Mouse (Mus musculus) erythroblast, embryonic 14.5 days (primary cell): ENCODE data around the gene 1700003E16Rik. TPM values are rescaled to one million over a fixed set of nuclear protein-coding genes. Genes with fewer than 3 reads are reported as not detected.
A peak's percentile ranks its signal among the peaks of the same experiment; 100 is the strongest.

Source experiments
- H3K27me3 ChIP-seq: 2 replicates; pipeline ENCODE4 v1.6.1; 2012; ENCODE audit warnings: inconsistent platforms; ENCODE audit not compliant: control insufficient read depth
- H3K36me3 ChIP-seq: 2 replicates; pipeline ENCODE4 v1.6.1; 2012; ENCODE audit warnings: mild to moderate bottlenecking, inconsistent platforms; ENCODE audit not compliant: control insufficient read depth
- H3K4me1 ChIP-seq: 2 replicates; pipeline ENCODE4 v1.6.1; 2012; ENCODE audit warnings: inconsistent platforms; ENCODE audit not compliant: control insufficient read depth
- H3K4me3 ChIP-seq: replicated peaks from 2 replicates; pipeline ENCODE3; 2012; ENCODE audit warnings: moderate library complexity, mild to moderate bottlenecking, inconsistent platforms
- H3K9me3 ChIP-seq: 2 replicates; pipeline ENCODE4 v1.6.1; 2012; ENCODE audit warnings: low read length, inconsistent platforms, mixed read lengths; ENCODE audit not compliant: control insufficient read depth
- GATA1 ChIP-seq: IDR thresholded peaks from 2 replicates; pipeline ENCODE4 v1.6.1; 2012; ENCODE audit warnings: low read length, inconsistent platforms, mixed read lengths
- TAL1 ChIP-seq: IDR thresholded peaks from 3 replicates; pipeline ENCODE4 v1.6.1; 2012; ENCODE audit warnings: low read length, inconsistent platforms, mixed read lengths
- polyA plus RNA-seq: library from polyadenylated mRNA; stranded (reverse); fragments of >175 nt; gene quantifications from 2 replicates; pipeline ENCODE4 v1.2.3, GENCODE M21; 2012

Gene 1700003E16Rik
- polyA plus RNA-seq, 1 experiment: not detected

- H3K4me1 ChIP-seq: peaks cover 82% of the 10 kb centered on the region
Measured at GRCm38 (mm10) chr6:83117165-83117438, 39.1 kb upstream of the 1700003E16Rik start.

GRCm38 (mm10) chr6:83117616-83118015 is 38.6 kb upstream of the 1700003E16Rik start:
- Histone ChIP-seq H3K36me3 (peaks cover 50% of the 10 kb centered on the region), H3K4me3 (no peak overlapping the region), H3K4me1 (peaks cover 85% of the 10 kb centered on the region)

More at GRCm38 (mm10) chr6:83117165-83117438, 39.1 kb upstream of the 1700003E16Rik start:
- TF ChIP-seq TAL1 (no peak), GATA1 (no peak)
- Histone ChIP-seq H3K36me3 (peaks cover 51% of the 10 kb centered on the region), H3K9me3 (no peaks in the 10 kb centered on the region), H3K4me3 (no peak overlapping the region), H3K27me3 (no peaks in the 10 kb centered on the region)

GRCm38 (mm10) chr6:83118369-83118768 is 37.8 kb upstream of the 1700003E16Rik start:
- peaks cover 91% of the 10 kb centered on the region for H3K4me1 ChIP-seq
- no peaks in the 10 kb centered on the region for H3K27me3 ChIP-seq
- TF ChIP-seq TAL1 (no peak), GATA1 (no peak)
- H3K9me3 ChIP-seq: no peaks in the 10 kb centered on the region
- no peak overlapping the region for H3K4me3 ChIP-seq
- peaks cover 51% of the 10 kb centered on the region for H3K36me3 ChIP-seq

More at GRCm38 (mm10) chr6:83117616-83118015, 38.6 kb upstream of the 1700003E16Rik start:
- TF ChIP-seq GATA1: no peak
- TF ChIP-seq TAL1: no peak
- Histone ChIP-seq H3K27me3 (no peaks in the 10 kb centered on the region), H3K9me3 (no peaks in the 10 kb centered on the region)

- Histone ChIP-seq H3K4me1 (peaks cover 93% of the 10 kb centered on the region), H3K27me3 (no peaks in the 10 kb centered on the region), H3K9me3 (no peaks in the 10 kb centered on the region), H3K4me3 (peak overlapping the region; percentile 86), H3K36me3 (peaks cover 55% of the 10 kb centered on the region)
- TF ChIP-seq TAL1: no peak
- no peak for TF ChIP-seq GATA1
Measured at GRCm38 (mm10) chr6:83118825-83119733, 37.1 kb upstream of the 1700003E16Rik start.

GRCm38 (mm10) chr6:83119734-83120051 is 36.5 kb upstream of the 1700003E16Rik start:
- H3K4me1 ChIP-seq: peaks cover 93% of the 10 kb centered on the region

GRCm38 (mm10) chr6:83120930-83121862 is 35.0 kb upstream of the 1700003E16Rik start, which contains the start of gene Wbp1:
Wbp1 (minus strand) TSS chr6:83121559.
- Histone ChIP-seq H3K4me3 (peak within 1 kb of the TSS; percentile 86), H3K9me3 (no peaks in the 10 kb centered on the region), H3K36me3 (peaks cover 55% of the 10 kb centered on the region), H3K27me3 (no peaks in the 10 kb centered on the region), H3K4me1 (peaks cover 90% of the 10 kb centered on the region)
- TF ChIP-seq GATA1 (no peak), TAL1 (no peak)

More at GRCm38 (mm10) chr6:83119734-83120051, 36.5 kb upstream of the 1700003E16Rik start:
- Histone ChIP-seq H3K4me3 (peak overlapping the region; percentile 86), H3K9me3 (no peaks in the 10 kb centered on the region), H3K27me3 (no peaks in the 10 kb centered on the region), H3K36me3 (peaks cover 55% of the 10 kb centered on the region)
- no peak for TF ChIP-seq TAL1
- no peak for TF ChIP-seq GATA1

- no peaks in the 10 kb centered on the region for H3K27me3 ChIP-seq
- peaks cover 47% of the 10 kb centered on the region for H3K36me3 ChIP-seq
- H3K4me3 ChIP-seq: peak overlapping the region; percentile 86
- H3K9me3 ChIP-seq: no peaks in the 10 kb centered on the region
- peaks cover 83% of the 10 kb centered on the region for H3K4me1 ChIP-seq
- TF ChIP-seq TAL1 (no peak), GATA1 (no peak)
Measured at GRCm38 (mm10) chr6:83121863-83122710, 34.1 kb upstream of the 1700003E16Rik start.

- Histone ChIP-seq H3K9me3 (no peaks in the 10 kb centered on the region), H3K4me3 (peak overlapping the region; percentile 86), H3K36me3 (peaks cover 39% of the 10 kb centered on the region), H3K27me3 (no peaks in the 10 kb centered on the region), H3K4me1 (peaks cover 74% of the 10 kb centered on the region)
- TF ChIP-seq TAL1: no peak
- TF ChIP-seq GATA1: no peak
Measured at GRCm38 (mm10) chr6:83122961-83123360, 33.2 kb upstream of the 1700003E16Rik start.
